Mouse (Mus musculus) liver, postnatal 0 days (tissue): ENCODE measurements around the gene Tm6sf1.

Experiments used
- CTCF ChIP-seq: sonication (generic); IDR thresholded peaks from 2 replicates; pipeline ENCODE4 v1.5.1; 2016; ENCODE audit warnings: antibody characterized with exemption, low read depth
- EP300 ChIP-seq: IDR thresholded peaks from 2 replicates; pipeline ENCODE4 v1.6.1; 2016; ENCODE audit warnings: antibody characterized with exemption, low read depth, mild to moderate bottlenecking

- TF ChIP-seq CTCF (no peak), EP300 (no peak)
Observed at GRCm38 (mm10) chr7:81872493-81873013, 13.8 kb downstream of the Tm6sf1 start.
